Mouse (Mus musculus) C2C12 (cell line): Measurements from ENCODE around the gene Mitf.

Experiments
- CEBPB ChIP-seq: IDR thresholded peaks from one replicate; pipeline ENCODE4 v1.6.1; 2011; ENCODE audit warnings: low read depth, mild to moderate bottlenecking, control low read depth, moderate library complexity
- CTCF ChIP-seq: IDR thresholded peaks from one replicate; pipeline ENCODE4 v1.5.1; 2011; ENCODE audit not compliant: control insufficient read depth, insufficient read depth, insufficient read length
- FOSL1 ChIP-seq: IDR thresholded peaks from one replicate; pipeline ENCODE4 v1.8.0; 2011; ENCODE audit warnings: mild to moderate bottlenecking, low read length; ENCODE audit not compliant: poor library complexity, insufficient read depth, severe bottlenecking
- MAX ChIP-seq: IDR thresholded peaks from one replicate; pipeline ENCODE4 v1.6.1; 2011; ENCODE audit warnings: mild to moderate bottlenecking, control low read depth
- MYOD1 ChIP-seq: IDR thresholded peaks from one replicate; pipeline ENCODE4 v1.6.1; 2011; ENCODE audit warnings: low read depth; ENCODE audit not compliant: control insufficient read depth, insufficient read length
- MYOG ChIP-seq: IDR thresholded peaks from one replicate; pipeline ENCODE4 v1.6.1; 2011; ENCODE audit not compliant: control insufficient read depth, insufficient read length; ENCODE audit errors: extremely low read depth
- USF1 ChIP-seq: IDR thresholded peaks from one replicate; pipeline ENCODE4 v1.6.1; 2011; ENCODE audit warnings: low read depth, mild to moderate bottlenecking, control low read depth, moderate library complexity

- TF ChIP-seq CTCF: no peak
- TF ChIP-seq MAX: no peak
- no peak for TF ChIP-seq USF1
- TF ChIP-seq CEBPB: no peak
- TF ChIP-seq FOSL1: no peak
- TF ChIP-seq MYOG: no peak
- no peak for TF ChIP-seq MYOD1
Observed at GRCm38 (mm10) chr6:97866575-97866974, 59.7 kb downstream of the Mitf start.
